Mouse (Mus musculus): ENCODE results near the gene Cars.
"Not testable (repeated sequence)": the region's sequence is repeated elsewhere in the genome, so short reads cannot be mapped to it uniquely, and the experiment has no call there.

Cars gene

DNA sequence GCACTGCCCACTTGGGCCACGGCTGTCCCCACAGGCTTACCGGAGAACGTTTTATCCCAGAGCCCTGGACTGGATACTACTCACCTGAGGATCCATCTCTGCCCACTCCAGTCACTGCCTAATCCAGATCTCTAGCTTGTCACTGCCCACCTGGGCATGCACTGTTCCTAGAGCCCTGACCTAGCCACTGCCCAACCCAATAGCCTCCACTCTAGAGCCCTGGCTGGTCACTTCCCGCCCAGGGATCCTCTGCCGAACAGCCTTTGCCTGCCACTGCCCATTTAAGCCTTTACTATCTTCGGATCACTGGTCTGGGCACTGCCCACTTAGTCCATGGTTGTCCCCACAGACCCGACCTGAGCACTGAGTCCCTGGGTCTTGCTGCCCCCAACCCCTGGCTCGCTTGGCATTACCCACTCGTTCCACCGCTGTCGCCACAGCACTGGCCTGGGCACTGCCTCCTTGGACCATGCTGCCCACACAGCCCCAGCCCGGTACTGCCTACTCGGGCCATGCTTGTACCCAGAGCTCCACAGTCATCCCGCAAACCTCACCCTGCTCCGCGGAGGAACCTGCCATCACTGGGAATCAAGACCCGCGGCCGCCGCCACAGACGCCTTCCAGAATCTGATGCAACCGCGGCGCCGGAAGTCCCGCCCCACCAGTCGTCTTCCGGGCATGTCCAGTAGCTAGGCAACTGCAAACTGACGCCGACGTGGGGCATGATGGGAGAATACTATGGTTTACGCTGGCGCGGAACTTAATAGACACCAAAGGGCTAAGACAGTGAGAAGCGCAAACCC lies at the start of gene Cars:
Gene Cars (minus strand): TSS at position 663 of the 803 bp plus-strand sequence.
- peak; percentile 100 for DNase-seq

DNA sequence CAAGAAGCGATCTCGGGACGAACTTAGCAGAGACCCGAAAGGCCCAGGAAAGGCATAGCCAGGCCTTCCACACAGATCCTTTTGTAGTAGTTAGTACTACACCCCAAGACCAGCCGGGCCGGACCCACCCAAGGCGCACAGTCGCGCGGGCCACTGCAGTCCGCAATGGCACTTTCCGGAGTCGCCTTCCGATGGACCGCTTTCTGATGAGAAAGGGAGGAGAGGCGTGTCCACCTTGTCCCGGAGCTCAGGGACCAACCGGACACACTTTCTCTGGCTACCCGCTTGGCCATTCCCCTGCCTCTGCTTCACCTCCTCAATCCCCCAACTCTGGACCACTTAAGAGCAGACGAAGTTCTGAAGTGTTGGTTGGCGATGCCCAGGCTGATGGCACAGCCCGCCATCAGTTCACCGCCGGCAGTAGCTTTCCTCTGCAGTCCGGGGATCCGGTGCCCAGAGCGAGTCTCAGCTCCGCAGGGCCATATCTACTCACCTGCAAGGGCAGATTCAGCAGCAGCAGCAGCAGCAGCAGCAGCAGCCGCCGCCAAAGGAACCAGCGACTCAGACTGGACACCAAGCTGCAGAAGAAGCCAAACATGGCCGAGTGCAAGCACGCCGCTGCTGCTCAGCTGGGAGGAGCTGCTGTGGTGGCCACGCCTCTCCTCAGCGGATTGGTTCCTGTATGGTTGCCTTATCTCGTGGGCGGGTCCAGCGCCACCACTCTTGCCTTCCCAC lies 49.3 kb upstream of the Cars start, which contains the start of gene Tnfrsf22:
Gene Tnfrsf22 (minus strand): TSS at position 628 of the 735 bp plus-strand sequence.
- peak; percentile 99 for DNase-seq

DNA sequence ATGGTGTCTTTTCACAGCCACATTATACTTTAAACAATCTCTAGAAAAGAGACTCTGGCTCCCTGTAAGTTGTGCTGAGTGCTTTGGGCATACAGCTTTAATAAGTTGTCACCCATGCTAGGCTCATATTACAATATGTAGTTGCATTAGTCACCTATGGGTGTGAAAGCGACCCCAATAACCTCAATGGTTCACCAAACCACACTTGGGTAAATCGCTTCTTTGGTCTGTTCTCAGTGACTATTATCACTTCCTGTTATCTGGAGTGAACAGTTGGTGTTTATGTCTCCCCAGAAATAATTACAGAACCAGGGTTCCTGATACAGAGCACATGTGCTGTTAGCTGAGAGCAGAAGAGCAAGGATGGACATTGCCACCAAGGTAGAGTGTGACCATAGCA lies 44.1 kb upstream of the Cars start:
- DNase-seq, result not testable (repeated sequence)

DNA sequence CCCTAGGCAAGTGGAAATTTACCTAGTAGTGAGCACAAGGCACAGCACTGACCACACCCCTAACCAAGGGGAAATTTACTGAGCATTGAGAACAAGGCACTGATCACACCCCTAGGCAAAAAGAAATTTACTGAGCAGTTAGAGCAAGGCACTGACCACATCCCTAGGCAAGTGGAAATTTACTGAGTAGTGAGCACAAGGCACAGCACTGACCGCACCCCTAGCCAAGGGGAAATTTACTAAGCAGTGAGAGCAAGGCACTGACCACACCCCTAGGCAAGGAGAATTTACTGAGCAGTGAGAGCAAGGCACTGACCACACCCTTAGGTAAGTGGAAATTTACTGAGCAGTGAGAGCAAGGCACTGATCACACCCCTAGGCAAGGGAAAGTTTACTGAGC lies 36.8 kb upstream of the Cars start:
- DNase-seq, result peak; percentile 46

DNA sequence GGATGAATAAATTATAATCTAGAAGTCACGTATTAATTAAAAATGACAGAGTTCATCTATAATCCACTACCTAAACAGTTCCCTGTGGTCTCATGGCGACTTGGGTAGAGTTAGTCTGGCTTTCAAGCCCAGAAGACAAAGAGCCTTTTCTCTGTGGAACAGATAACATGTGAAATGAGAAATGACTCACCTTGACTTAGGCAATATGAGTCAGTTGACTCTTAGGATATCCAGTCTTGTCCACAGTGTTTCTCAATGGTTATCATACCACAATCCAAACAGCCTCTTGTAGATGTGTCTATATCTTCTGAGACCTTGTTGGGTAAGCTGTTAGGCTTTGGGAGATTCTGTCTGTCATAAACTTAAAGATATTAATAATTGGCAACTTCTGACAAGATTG lies 31.6 kb upstream of the Cars start:
- DNase-seq, result no peak

DNA sequence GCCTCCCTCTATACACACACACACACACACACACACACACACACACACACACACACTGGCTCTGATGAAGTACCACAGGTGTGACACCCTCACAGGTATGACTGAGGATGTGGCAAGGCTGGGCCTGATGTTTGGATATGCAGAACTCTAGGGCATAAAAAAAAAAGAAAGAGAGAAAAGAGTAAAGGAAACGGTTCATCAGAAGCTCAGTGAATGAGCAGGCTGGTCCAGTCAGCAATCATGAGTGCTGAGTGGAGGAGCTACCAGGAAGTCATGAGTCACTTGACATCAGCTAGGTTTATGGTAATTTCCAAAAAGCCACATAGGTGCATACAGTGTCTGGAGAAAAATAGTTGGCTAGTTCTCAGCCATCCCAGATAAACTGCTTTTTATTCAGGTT lies 29.6 kb upstream of the Cars start:
- DNase-seq, result no peak

DNA sequence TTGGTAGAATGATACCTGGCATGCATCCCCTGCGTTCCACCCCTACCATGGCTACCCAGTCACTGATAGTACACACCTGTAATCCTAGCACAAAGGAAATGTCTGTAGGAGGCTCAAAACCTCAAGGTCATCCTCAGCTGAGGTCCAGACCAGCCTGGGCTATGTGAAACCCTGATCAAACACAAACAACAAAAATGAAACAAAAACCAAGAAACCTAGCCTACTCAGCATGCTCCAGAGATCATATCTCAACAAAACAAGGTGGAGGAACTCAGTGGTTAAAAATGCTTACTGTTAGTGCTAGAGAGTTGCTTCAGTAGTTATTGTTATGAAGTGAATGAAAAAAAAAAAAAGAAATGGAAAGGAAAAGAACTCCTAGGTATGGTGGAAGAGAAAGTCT lies 28.6 kb upstream of the Cars start, which contains the start of gene Tnfrsf26:
Gene Tnfrsf26 (minus strand): TSS at position 183 of the 400 bp plus-strand sequence.
- DNase-seq, result no peak

DNA sequence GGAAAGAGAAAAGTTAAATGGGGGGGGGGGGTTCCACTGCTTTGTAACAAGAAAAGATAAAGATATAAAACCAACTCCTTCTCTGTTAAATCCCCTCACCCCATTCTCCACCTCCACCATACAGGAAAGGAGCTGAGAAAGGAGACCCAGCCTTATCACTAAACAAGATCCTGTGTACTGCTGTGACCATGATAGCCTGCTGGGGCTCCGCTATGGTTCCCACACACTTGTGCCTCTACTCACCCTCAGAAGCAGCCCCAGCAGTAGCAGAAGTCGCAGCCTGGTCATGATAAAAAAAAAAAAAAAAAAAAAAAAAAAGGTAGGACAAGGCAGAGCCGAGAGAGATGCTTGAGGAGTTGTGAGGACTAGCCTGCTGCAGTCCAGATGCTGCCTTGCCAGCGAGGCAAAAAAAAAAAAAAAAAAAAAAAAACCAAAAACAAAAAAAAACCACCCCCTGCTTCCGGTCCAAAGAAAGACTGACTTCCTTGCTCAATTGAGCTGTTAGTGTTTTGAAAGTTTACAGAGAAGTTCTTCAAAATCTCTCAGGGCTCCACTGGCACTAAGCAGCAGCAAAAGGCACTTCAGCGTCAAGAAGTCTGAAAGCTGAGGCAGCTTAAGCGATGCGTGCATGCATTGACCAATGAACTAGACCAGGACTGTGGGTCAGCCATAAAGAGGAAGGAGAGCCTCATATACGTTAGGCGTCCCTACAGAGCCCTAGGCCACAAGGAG lies 27.8 kb upstream of the Cars start:
- DNase-seq, result peak; percentile 91

DNA sequence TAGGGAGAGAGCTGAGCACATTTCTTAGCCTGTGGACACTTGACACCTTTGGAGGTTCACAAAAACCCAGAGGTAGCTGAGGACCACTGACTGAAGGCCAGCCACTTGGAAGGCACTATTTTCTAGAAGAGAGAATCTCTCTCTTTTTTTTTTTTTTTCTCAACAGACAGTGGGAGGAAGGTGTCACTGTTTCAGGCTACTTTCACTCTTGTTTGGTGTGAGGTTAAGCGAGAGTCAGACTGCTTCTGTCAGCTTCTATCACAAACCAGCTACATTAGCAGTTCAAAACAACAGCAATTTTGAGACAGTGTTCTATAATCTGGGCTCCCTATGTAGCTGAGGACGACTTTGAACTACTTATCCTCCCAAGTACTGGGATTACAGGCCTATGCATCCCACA lies 26.3 kb upstream of the Cars start:
- DNase-seq, result no peak

DNA sequence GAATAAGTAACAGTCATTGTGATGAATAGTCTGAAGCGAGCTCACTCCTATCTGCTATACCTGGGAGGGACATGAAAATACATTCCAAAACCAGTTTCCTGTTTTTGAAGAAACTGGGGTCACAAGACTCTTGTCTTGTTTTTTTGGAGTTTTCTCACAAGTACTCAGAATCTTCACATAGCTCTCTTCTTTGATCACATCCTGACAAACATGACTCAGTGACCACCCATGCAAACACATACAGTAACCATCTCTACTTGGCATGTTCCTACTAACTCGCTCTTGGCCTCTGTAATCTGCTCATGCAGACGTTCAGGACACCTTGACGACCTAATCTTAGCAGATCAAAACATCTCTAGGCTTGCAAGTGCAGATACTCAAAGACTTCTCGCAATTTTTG lies 25.3 kb upstream of the Cars start:
- DNase-seq, result no peak

DNA sequence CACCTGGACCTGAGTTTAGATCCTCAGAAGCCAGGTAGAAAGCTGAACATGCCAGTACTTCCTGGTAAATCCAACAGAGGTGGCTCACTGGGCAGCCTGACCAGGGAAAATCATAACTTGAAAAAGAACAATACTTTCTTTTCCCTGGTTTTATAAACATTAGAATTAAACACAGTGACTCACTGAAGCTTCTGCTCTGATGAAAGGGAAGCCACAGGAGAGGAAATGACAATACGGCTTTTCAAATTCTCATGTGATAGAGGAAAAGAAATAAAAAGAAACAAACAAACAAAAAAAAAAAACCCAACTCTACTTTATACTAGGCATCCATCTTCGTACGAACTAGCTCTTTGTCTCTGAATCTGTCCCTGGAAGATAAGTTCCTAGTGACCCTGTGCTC lies 24.7 kb upstream of the Cars start:
- no peak for DNase-seq

DNA sequence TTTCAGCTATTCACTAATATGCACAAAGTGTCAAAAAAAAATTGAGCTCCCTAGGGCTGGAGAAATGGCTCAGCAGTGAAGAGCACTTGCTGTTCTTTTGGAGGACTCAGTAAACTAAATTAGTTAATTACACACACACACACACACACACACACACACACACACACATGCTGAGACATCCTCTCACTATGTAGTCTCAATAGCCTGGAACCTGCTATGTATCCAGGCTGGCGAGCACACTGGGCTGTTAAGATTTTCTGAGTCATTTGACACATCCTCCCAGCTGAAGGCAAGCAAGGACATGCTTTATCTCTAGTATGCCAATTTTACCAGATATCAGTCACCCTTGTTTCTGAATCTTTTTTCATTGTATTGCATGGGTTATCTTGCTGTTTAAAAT lies 21.1 kb upstream of the Cars start:
- DNase-seq, result no peak

DNA sequence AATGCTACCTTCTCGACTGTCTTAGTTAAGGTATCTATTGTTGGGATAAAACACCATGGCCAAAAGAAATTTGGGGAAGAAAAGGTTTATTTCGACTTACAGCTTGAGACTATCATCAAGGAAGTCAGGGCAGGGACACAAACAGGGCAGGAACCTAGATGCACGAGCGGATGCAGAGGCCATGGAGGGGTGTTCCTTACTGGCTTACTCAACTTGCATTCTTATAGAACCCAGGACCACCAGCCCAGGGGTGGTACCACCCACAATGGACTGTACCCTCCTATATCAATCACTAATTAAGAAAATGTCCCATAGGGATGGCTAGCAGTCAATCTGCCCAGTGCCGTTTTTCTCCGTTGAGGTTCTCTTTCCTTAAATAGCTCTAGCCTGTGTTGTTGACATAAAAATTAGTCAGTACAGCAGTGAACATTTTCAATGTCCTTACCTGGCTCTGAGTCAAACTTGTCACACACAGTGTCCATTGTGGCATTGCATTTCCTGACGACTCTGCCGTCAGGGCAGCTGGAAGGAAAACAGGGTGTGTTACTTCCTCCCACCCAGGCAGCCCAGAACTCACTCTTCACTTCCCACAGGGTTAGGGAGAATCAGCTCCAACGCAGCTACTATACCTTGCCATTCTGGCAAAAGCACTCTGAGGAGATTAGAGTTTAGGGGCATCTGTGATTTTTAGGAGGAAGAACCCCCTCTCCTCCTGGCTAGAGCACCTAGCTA lies 14.7 kb upstream of the Cars start:
- DNase-seq, result peak; percentile 97

DNA sequence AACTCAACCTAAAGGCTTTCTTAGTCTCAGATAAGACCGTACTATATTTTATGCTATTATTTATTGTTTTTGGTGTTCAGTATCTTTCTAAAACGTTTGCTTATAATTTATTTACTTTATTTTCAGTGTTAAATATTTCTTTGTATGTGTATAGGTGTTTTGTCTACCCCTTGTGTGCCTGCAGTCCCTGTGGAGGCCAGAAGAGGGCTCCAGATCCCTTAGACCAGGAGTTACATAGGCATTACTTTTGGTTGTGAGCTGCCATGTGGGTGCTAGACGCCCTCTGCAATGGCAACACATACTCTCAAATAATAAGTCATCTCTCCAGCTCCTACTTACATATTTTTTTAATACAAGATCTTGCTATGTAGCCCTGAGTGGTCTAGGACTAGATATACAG lies 12.3 kb upstream of the Cars start:
- no peak for DNase-seq

DNA sequence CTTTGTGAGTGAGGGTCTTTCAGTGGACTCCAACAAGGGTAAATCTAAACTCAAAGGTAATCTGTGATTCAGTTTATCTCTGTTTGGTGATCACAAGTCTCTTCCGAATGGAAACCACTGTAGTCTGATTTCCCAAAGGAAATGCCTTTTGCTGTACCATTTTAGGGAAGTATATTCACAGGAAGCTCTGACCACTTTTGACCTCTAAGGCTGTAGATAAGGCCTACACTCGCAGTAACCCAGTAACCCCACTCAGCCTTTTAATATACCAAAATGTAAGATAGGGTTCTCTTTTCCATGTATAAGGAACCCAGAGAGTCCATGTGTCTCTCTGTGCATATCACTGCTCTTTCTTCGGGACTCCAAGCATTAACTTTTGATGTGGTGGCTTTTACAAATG lies 5.4 kb upstream of the Cars start:
- no peak for DNase-seq

DNA sequence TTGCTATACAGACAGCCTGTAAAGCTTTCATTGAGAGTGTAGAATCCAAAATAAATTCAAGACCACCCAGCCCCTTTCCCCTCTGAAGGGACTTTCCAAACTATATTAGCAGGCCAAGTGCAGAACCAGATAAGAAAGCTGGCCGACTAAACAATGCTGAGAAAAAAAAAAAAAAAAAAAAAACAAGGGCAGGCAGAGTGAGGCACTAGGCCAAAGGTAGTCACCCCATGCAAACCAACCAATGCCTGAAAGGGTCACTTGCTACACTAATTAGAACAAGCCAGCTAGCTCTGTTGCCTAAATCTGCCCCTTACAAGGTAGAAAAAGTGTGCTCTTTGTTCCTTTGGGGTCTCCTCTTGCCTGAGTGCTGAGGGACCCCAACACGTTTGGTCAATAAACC lies 5.0 kb upstream of the Cars start:
- DNase-seq, result no peak

DNA sequence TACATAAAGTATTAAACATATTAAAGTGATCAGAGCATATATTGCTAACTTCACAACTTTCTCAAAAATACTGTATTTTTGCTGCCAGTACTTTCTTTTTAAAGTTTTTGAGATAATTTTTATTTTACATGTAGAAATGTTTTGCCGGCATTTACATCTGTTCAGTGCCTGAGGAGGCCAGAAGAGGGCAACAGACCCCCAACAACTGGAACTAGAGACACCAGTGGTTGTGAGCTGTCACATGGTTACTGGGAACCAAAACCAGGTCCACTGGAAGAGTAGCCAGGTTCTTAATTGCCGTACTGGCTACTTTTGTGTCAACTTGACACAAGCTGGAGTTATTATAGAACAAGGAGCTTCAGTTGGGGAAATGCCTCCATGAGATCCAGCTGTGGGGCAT lies 1.8 kb upstream of the Cars start:
- no peak for DNase-seq

DNA sequence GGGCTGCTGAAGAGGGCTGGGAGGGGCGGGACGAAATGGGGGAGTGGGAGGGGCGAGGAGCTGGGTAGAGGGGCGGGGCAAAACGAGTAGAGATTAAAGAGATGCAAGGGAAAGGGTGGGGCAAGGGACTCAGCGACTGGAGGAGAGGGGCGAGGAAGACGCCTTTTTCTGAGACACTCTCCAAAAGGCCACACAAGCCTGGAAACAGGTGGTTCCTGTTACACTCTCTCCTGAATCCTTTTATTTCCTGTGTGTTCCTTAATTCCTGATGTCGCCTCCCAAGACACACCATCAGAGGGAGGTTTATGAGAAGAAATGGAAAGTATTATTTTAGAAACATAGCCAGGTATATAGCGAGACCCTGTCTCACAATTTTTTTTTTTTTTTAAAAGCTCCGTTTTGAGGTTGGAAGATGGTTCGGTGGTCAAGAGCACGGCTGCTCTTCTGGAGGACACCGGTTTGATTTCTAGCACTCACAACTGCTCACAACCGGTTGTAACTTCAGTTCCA lies 396 bp upstream of the Cars start:
- no peak for DNase-seq

DNA sequence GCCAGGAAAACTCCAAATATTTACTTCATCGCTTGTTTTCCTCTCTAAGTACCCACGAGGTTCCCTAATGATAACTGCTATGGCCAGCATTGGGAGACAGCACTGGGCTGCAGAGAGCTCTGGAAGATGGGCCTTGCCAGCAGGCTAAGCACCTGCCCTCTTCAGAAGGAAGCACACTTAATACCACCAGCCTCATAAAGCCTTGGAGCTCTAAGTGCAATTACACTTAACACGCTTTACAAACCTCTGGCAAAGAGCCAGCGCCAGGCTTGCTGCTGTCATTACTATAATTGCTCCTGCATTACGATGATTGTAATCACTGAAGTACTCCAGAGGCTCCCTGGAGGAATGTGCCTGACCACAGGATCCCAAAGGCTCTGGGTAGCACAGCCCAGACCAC lies 5.0 kb downstream of the Cars start:
- DNase-seq, result peak; percentile 79

DNA sequence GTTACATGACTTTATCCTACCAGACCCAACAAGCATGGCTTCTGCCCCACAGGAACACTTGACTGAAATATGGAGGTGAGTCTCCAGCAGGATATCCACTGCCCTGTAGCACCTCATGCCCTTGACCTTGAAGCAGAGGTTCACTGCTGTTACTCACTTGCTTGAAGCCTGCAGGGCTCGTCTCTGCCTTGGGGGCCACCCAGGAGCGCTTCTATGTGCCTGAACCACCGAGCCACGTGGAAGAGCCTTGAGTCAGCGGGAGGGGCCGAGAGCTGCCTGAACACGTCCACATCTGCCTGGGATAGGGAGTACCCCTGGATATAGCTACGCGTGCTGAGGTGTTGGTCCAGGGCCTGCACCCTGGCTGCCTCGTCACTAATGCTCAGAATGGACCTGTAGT lies 7.6 kb downstream of the Cars start:
- peak; percentile 80 for DNase-seq

DNA sequence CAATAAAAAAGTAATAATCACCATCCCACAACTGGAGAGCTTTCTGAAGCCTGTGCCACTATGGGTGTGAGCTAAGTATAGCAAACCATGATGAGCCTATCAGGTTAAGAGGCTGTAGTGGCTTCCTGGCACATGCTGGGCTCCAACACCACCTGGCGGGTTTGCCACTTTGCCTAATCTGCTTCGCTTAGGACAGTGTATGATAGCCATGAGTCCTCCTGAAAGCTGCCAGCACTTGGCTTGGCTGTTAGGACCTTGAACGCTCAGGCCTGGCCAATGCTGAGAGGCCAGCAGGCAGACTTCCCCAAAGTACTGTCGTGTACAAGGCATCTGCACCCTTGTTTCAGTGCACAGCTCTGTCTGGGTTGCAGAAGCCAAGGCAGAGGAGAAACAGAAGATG lies 11.9 kb downstream of the Cars start:
- DNase-seq, result peak; percentile 98

DNA sequence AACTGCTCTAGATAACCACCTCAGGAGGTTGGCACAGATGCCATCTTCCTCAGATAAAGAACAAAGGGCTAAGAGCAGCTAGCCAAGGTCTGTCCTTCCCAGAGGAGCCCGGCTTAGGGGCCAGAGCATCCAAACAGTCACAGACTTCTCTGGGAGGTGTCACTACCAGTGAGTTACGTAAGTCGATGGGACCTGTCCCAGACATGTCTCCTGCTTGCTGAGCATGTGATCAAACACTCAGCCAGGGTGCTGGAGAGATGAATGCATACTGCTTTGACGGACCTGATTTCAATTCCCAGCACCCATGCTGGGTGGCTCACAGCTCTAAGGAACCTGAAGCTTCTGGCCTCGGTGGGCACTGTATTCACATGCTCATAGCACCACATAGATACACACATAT lies 12.3 kb downstream of the Cars start:
- peak; percentile 96 for DNase-seq

DNA sequence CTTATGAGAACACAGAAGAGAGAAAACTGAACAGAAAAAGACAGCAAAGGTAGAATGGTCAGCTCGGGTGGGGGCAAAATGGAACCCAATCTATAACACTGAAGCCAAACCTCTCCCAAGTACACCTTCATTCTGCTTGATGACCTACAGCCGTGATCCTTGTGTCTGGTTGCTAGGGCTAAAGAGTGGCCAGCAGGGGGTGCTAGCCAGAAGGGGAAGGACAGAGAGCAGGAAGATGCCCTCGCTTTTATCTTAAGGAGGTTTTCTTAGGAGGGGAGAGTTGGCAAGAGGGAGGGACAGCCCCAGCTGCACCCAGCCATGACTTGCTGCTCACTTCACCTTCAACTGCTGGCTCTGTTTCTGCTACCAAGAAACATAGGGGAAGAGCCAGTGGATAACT lies 15.9 kb downstream of the Cars start:
- peak; percentile 95 for DNase-seq

Measured in heart, adult 11 months (tissue).